Mouse (Mus musculus) limb, embryonic 15.5 days (tissue): Measurements from ENCODE around the gene Rilpl1. TPM values are rescaled to one million over a fixed set of nuclear protein-coding genes. Genes with fewer than 3 reads are reported as not detected.

ENCODE experiments used
- ATAC-seq: fragments of 200-750 bp; cut with Nextera tagmentation; 2 replicates; pipeline ENCODE4 v1.8.0; 2017; ENCODE audit warnings: low read depth, moderate TSS enrichment; ENCODE audit not compliant: insufficient number of reproducible peaks, low FRiP score, low TSS enrichment
- H3K27ac ChIP-seq: fragments of 300-500 bp; sonication (generic); 2 replicates; pipeline ENCODE4 v1.5.1; 2015; ENCODE audit warnings: moderate library complexity, mild to moderate bottlenecking, inconsistent platforms
- H3K27me3 ChIP-seq: fragments of 300-500 bp; sonication (generic); 2 replicates; pipeline ENCODE4 v1.6.1; 2015; ENCODE audit warnings: inconsistent platforms
- H3K36me3 ChIP-seq: fragments of 300-500 bp; sonication (generic); 2 replicates; pipeline ENCODE4 v1.6.1; 2015; ENCODE audit warnings: inconsistent platforms
- H3K4me1 ChIP-seq: fragments of 300-500 bp; sonication (generic); 2 replicates; pipeline ENCODE4 v1.6.1; 2015; ENCODE audit warnings: inconsistent platforms
- H3K4me2 ChIP-seq: fragments of 300-500 bp; sonication (generic); 2 replicates; pipeline ENCODE4 v1.6.1; 2015; ENCODE audit warnings: mild to moderate bottlenecking, inconsistent platforms
- H3K4me3 ChIP-seq: fragments of 300-500 bp; sonication (generic); 2 replicates; pipeline ENCODE4 v1.5.1; 2015; ENCODE audit warnings: mild to moderate bottlenecking, inconsistent platforms
- H3K9ac ChIP-seq: fragments of 300-500 bp; sonication (generic); 2 replicates; pipeline ENCODE4 v1.6.1; 2015; ENCODE audit warnings: inconsistent platforms
- H3K9me3 ChIP-seq: fragments of 300-500 bp; sonication (generic); 2 replicates; pipeline ENCODE4 v1.6.1; 2016; ENCODE audit warnings: inconsistent platforms
- WGBS: fragments of 180-500 bp; shearing (Covaris S2); methylation state at CpG from one replicate; pipeline ENCODE4 v1.1.7; 2015; 5-methylcytosine and 5-hydroxymethylcytosine counted together
- polyA plus RNA-seq: library from polyadenylated mRNA; unstranded; fragments of >200 nt; fragmentation: Nextera tagmentation; extraction: Ambion mirVana; gene quantifications from 2 replicates; pipeline ENCODE4 v1.2.1, GENCODE M21; 2015

Rilpl1 gene
- polyA plus RNA-seq, 1 experiment from 2014 or later: 23.7 TPM

DNA sequence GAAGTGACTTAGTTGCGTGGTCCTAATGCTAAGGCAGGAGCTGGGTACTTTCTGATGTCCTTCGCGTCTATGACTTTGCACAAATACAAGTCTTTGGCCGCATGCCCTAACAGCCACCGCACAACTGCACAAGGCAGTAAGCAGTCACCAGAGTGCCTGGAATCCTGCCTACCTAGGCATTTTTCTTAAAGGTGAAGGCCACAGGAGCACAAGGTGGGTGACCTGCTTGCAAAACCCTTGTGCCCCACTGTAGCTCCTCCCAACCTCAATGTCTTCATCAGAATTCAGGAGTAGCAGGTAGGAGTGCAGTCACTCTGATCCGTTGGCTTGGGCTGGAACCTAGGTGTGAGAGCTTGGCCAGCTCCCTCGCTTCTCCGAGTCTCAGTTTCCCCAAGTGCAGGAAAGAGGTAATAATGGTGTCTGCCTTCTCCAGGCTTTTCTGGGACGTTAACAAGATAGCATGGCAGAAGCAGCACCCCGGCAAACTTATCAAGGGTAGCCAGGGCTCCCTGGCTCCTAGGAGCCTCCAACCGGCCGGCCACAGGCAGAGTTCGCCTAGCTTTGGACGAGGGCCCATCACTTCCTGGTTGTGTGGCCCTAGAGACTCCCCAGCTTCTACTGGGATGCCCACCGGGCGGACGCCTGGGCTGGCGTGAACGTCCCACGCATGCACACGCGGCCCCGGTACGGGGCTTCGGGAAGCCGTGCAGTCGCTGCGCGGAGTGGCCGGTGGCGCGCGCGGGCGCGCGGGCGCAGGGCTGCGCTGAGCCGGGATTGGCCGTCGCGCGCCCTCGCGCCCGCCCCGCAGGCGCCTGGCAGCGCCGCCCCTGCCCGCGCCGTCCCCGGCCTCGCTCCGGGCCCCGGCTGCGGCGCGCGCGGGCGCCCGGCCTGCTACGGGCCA lies 86.3 kb downstream of the Rilpl1 start:
- Histone ChIP-seq H3K9me3 (no peaks in the 10 kb centered on the region), H3K9ac (peak overlapping the region; percentile 90), H3K27me3 (no peaks in the 10 kb centered on the region), H3K27ac (peak overlapping the region; percentile 91), H3K4me2 (peak overlapping the region; percentile 83), H3K4me1 (peaks cover 40% of the 10 kb centered on the region), H3K36me3 (peaks cover 27% of the 10 kb centered on the region), H3K4me3 (peak overlapping the region; percentile 85)
- ATAC-seq: peak; percentile 85
- 3% methylated on average over 62 of the region's 66 CpGs for WGBS

DNA sequence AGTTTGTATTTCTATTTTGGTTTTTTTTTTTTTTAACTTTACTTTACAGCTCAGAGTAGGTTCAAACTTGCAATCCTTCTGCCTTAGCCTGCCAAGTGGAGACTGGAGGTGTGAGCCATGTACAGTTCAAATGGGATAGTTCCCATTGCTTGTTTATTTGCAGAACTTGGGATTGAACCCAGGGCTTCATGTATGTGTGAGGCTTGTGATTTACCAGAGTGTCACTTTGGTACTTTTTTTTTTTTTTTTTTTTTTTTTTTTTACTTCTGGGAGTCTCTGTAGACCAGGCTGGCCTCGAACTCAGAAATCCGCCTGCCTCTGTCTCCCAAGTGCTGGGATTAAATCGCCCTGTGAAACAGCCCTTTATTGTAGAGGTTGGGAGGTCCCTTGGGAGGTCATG lies 87.0 kb downstream of the Rilpl1 start:
- Histone ChIP-seq H3K36me3 (peaks cover 21% of the 10 kb centered on the region), H3K4me3 (0 out of 2 replicates have a peak overlapping the region, but pooled peaks have one; percentile 85), H3K4me2 (peak overlapping the region; percentile 83; the same call in 1 of the 2 replicates), H3K9me3 (no peaks in the 10 kb centered on the region), H3K9ac (no peak overlapping the region), H3K27ac (peak overlapping the region; percentile 91; the same call in 1 of the 2 replicates), H3K4me1 (peaks cover 37% of the 10 kb centered on the region), H3K27me3 (no peaks in the 10 kb centered on the region)
- WGBS: 74% methylated on average over 3 of the region's 3 CpGs
- ATAC-seq: no peak

Other genes with a start within 250 kb of the Rilpl1 start
- gene Mphosph9, start 203.4 kb downstream of the Rilpl1 start, polyA plus RNA-seq: 6.7 and 8.2 TPM in 2 replicates
- gene 2810006K23Rik, start 203.3 kb downstream of the Rilpl1 start, polyA plus RNA-seq: 15.2 and 15.9 TPM in 2 replicates
- gene Cdk2ap1, start 168.3 kb downstream of the Rilpl1 start, polyA plus RNA-seq: 37.7 and 49.2 TPM in 2 replicates
- gene Sbno1, start 105.4 kb downstream of the Rilpl1 start, polyA plus RNA-seq: 70.7 and 71.9 TPM in 2 replicates
- gene Kmt5a, start 91.5 kb downstream of the Rilpl1 start, polyA plus RNA-seq: 56.3 and 64.5 TPM in 2 replicates
- gene Rilpl2, start 53.0 kb downstream of the Rilpl1 start, polyA plus RNA-seq: 33.6 and 36.1 TPM in 2 replicates
- gene Snrnp35, start 48.3 kb downstream of the Rilpl1 start, polyA plus RNA-seq: 23.6 and 25.1 TPM in 2 replicates
- gene Tmed2, start 9.3 kb upstream of the Rilpl1 start, polyA plus RNA-seq: 659 and 666 TPM in 2 replicates
- 14.1 and 15.7 TPM in 2 replicates for gene Ddx55, start 21.5 kb upstream of the Rilpl1 start, polyA plus RNA-seq
- gene Eif2b1, start 47.7 kb upstream of the Rilpl1 start, polyA plus RNA-seq: 68.1 and 71.3 TPM in 2 replicates
- gene Gtf2h3, start 47.7 kb upstream of the Rilpl1 start, polyA plus RNA-seq: 57.0 and 57.1 TPM in 2 replicates
- gene Atp6v0a2, start 97.2 kb upstream of the Rilpl1 start, polyA plus RNA-seq: 48.4 TPM in 2 replicates
- gene Dnah10, start 193.7 kb upstream of the Rilpl1 start, polyA plus RNA-seq: 0.06 and 0.17 TPM in 2 replicates